ENCODE assay signal across 43 mouse cellular contexts in genomic region chr5:87482160-87482559, GRCm38 (mm10). TPM values are rescaled to one million over a fixed set of nuclear protein-coding genes. Genes with fewer than 3 reads are reported as not detected.
"Had no signal": no experiment of that assay in that cellular context is flagged by ENCODE, and none has a peak within 500 bp of the region (broad histone marks: within the 10 kb centered on the region; RNA-seq: fewer than 3 reads in every experiment).

TSS of gene Ugt2a2 (minus strand) at chr5:87482260.

- DNase-seq: heart, postnatal 10 days; heart, postnatal 14 days; heart, postnatal 36 days; heart, postnatal 4 days; kidney, adult 11 months; kidney, adult 18-20 months; kidney, adult 2 months; kidney, adult 8-10 months; kidney, adult 9 months; kidney, postnatal 10 days; kidney, postnatal 14 days; kidney, postnatal 25 days; kidney, postnatal 36 days; kidney, postnatal 4 days; layer of hippocampus, adult 9-11 months; layer of hippocampus, postnatal 36 days had no signal

- H3K9ac ChIP-seq: heart, embryonic 12.5 days; heart, embryonic 13.5 days; heart, embryonic 15.5 days; hindbrain, embryonic 12.5 days; hindbrain, embryonic 13.5 days; hindbrain, embryonic 14.5 days; hindbrain, embryonic 15.5 days; intestine, embryonic 15.5 days; kidney, embryonic 15.5 days had no signal

- H3K4me1 ChIP-seq: heart, embryonic 12.5 days; heart, embryonic 13.5 days; heart, embryonic 15.5 days; hindbrain, embryonic 10.5 days; hindbrain, embryonic 12.5 days; hindbrain, embryonic 13.5 days; hindbrain, embryonic 15.5 days; intestine, embryonic 15.5 days; kidney, embryonic 15.5 days had no signal

- H3K4me2 ChIP-seq: heart, embryonic 11.5 days; heart, embryonic 12.5 days; heart, embryonic 13.5 days; heart, embryonic 15.5 days; hindbrain, embryonic 12.5 days; hindbrain, embryonic 13.5 days; hindbrain, embryonic 14.5 days; hindbrain, embryonic 15.5 days; intestine, embryonic 15.5 days; kidney, embryonic 15.5 days had no signal

- H3K4me3 ChIP-seq: heart, embryonic 12.5 days; heart, embryonic 13.5 days; heart, embryonic 15.5 days; hindbrain, embryonic 10.5 days; hindbrain, embryonic 12.5 days; hindbrain, embryonic 13.5 days; hindbrain, embryonic 15.5 days; intestine, embryonic 15.5 days; kidney, embryonic 15.5 days; layer of hippocampus, adult 2 months; left cerebral cortex, adult 2 months had no signal

- H3K27me3 ChIP-seq: heart, embryonic 12.5 days; heart, embryonic 13.5 days; heart, embryonic 15.5 days; hindbrain, embryonic 12.5 days; hindbrain, embryonic 13.5 days; hindbrain, embryonic 15.5 days; intestine, embryonic 15.5 days; kidney, embryonic 15.5 days had no signal

- H3K36me3 ChIP-seq: heart, embryonic 12.5 days; heart, embryonic 13.5 days; heart, embryonic 15.5 days; hindbrain, embryonic 10.5 days; hindbrain, embryonic 12.5 days; hindbrain, embryonic 13.5 days; hindbrain, embryonic 15.5 days; intestine, embryonic 15.5 days; kidney, embryonic 15.5 days had no signal

- H3K9me3 ChIP-seq: heart, embryonic 12.5 days; heart, embryonic 13.5 days; heart, embryonic 15.5 days; hindbrain, embryonic 10.5 days; hindbrain, embryonic 12.5 days; hindbrain, embryonic 13.5 days; hindbrain, embryonic 15.5 days; intestine, embryonic 15.5 days; kidney, embryonic 15.5 days had no signal

- H3K27ac ChIP-seq: heart, embryonic 13.5 days; heart, embryonic 15.5 days; hindbrain, embryonic 10.5 days; hindbrain, embryonic 12.5 days; hindbrain, embryonic 13.5 days; hindbrain, embryonic 14.5 days; hindbrain, embryonic 15.5 days; hindbrain, postnatal 0 days; intestine, embryonic 15.5 days; kidney, embryonic 15.5 days; kidney, postnatal 0 days; layer of hippocampus, adult 2 months; left cerebral cortex, adult 2 months had no signal

- ATAC-seq: hindbrain, embryonic 16.5 days; hindbrain, postnatal 0 days; inflammation-experienced regulatory T-cells, adult 6 months; intestine, embryonic 15.5 days; intestine, embryonic 16.5 days; intestine, postnatal 0 days had no signal

RNA-seq across cellular contexts. Expression of gene Ugt2a2, which starts in this region (rescaled TPM):
- polyA plus RNA-seq: heart, embryonic 11.5 days; heart, embryonic 12.5 days; heart, embryonic 13.5 days; heart, embryonic 14.5 days; heart, embryonic 15.5 days; heart, embryonic 16.5 days; heart, postnatal 0 days; hindbrain, embryonic 10.5 days; hindbrain, embryonic 11.5 days; hindbrain, embryonic 12.5 days; hindbrain, embryonic 13.5 days; hindbrain, embryonic 14.5 days; hindbrain, embryonic 15.5 days; hindbrain, embryonic 16.5 days; inflammation-experienced regulatory T-cells, adult 6 months; intestine, embryonic 14.5 days; intestine, embryonic 15.5 days; intestine, embryonic 16.5 days; intestine, postnatal 0 days; kidney, adult 2 months; kidney, embryonic 14.5 days; kidney, embryonic 15.5 days; kidney, embryonic 16.5 days; kidney, postnatal 0 days; large intestine, adult 2 months had no signal
